Mouse (Mus musculus) olfactory bulb, adult 2 months (tissue): ENCODE measurements around the gene Birc7.

Experiments
- CTCF ChIP-seq: fragments of 200-500 bp; IDR thresholded peaks from 2 replicates; pipeline ENCODE4 v1.5.1; 2012; ENCODE audit warnings: low read depth, mild to moderate bottlenecking, low read length, moderate library complexity; ENCODE audit not compliant: insufficient read depth
- POLR2A ChIP-seq: fragments of 200-500 bp; IDR thresholded peaks from 2 replicates; pipeline ENCODE4 v1.6.1; 2012; ENCODE audit warnings: mild to moderate bottlenecking, low read depth, low read length, moderate library complexity; ENCODE audit not compliant: insufficient read depth

GRCm38 (mm10) chr2:180925176-180925575, 3.6 kb upstream of the Birc7 start:
- TF ChIP-seq CTCF (peak; percentile 52), POLR2A (no peak)
